Mouse (Mus musculus) megakaryocyte, adult 5-6 weeks (primary cell): ENCODE results near the gene Gm20388. TPM values are rescaled to one million over a fixed set of nuclear protein-coding genes. Genes with fewer than 3 reads are reported as not detected.

Experiments used
- ATAC-seq: 2 replicates; pipeline ENCODE4 v1.8.0; 2016; ENCODE audit warnings: mild to moderate bottlenecking, inconsistent platforms; ENCODE audit not compliant: poor library complexity, severe bottlenecking
- total RNA-seq, 2 experiments: library from RNA; stranded (forward) in 1 of 2; stranded (reverse) in 1 of 2; fragments of 153-499, 151-499 nt in 1 of 2; fragments of 221-1000, 200-1000 nt in 1 of 2; gene quantifications; 2 replicates each; pipeline versions ENCODE4 v1.2.3 to v1.2.4; 2015 to 2017

The Gm20388 gene
- total RNA-seq, 2 experiments from 2014 or later = 7.6 to 15.5 TPM

DNA sequence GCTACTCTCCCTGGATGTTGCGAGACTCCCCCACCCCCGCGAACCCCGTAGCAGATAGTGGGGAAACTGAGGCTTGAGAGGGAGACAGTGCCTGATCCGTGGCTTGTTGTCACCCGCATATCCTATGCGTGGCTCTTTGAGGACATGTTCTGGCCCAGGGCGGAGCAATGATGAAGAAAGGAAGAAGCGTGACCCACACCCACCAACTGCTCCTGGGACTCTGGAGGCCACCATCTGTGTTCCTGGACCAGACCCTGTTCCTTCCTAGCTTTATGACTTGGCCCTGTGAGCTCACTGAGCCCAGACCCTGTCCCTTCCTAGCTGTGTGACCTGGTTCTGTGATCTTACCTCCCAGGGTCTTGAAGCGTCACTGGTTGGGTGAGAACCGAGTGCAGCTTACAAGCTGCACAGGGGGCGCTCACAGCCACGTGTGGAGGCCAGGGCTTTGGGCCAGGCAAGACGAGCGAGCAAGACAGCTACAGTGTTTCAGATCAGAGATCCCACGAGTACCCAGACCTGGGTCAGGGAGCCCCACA is 366.3 kb downstream of the Gm20388 start:
- peak; percentile 9; the same call in 1 of the 2 replicates for ATAC-seq

DNA sequence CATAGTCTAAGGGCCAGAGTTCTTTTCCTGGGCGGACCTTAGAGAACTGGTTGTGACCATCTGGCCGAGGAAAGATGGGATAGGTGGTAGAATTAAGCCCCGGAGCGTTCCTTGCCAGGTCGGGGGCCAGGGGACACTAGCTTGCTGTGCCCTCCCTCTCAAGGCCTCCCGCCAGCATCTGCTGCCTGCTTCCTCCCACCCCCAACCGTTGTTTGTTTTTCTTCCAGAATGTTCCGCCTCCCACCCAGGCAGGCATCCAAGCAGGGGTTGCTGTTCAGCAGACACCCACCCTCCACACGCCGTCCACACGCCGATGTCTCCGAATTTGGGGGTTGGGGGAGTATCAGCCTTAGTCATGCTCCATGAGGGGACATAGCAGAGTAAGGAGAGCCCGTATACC is 367.4 kb downstream of the Gm20388 start:
- no peak for ATAC-seq

- ATAC-seq = no peak
These were observed 368.8 kb downstream of the Gm20388 start for GRCm38 (mm10) chr8:120279418-120279817.

DNA sequence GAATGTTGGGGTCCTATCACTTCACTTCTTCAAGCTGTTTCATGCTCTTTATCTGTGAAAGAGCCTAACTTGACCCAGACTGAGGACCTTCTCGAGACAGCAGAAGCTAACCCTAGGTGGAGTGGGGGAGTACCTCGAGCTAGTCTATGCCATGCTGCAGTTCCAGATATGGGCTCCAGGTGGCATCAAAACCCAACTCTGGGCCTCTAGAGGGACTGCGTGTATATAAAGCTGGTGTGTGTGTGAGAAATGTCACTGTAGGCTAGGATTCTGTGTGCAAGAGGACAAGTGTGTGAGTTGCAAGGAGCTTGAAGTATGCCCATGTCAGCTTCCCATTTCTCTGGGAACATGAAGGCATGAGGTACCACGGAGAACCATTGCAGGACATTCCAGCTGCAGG is 370.8 kb downstream of the Gm20388 start:
- ATAC-seq = peak; percentile 53; the same call in 1 of the 2 replicates

- ATAC-seq = no peak
These were observed 371.8 kb downstream of the Gm20388 start for GRCm38 (mm10) chr8:120282465-120282864.

DNA sequence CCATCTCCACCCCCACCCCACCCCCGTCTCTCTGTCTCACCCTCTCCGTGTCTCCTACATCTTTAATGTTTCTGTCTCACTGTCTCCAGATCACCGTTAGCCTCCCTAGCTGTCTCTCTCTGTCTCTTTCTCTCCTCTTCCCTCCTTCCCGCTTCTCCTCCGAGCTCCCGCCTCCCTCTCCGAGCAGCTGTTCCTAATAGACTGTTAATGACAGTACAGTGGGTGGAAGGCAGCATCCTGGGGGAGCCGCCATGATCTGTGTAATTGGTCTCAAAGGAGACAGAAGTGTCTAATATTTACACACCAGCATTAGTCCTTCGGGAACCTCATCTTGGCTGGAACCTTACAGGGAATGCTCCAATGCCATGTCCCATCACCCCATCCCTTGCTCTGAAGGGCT is 373.6 kb downstream of the Gm20388 start:
- ATAC-seq = no peak

DNA sequence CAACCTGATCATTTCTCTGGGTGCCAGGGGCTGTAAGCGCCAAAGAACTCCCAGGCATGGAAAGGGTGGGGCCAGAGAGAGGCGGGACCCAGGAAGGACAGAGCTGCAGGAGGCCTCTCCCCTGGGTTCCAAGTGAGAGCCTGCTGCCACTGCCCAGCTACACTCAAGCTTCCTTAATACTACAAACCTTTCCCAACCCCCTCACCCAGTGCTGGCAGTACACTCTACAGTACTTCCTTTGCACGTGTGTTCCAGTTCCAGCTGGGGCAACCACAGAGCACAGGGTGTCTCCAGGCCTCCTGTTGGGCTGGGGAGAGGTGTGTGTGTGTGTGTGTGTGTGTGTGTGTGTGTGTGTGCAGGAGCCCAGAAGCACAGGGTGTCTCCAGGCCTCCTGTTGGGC is 374.4 kb downstream of the Gm20388 start:
- peak; percentile 39; the same call in 1 of the 2 replicates for ATAC-seq

DNA sequence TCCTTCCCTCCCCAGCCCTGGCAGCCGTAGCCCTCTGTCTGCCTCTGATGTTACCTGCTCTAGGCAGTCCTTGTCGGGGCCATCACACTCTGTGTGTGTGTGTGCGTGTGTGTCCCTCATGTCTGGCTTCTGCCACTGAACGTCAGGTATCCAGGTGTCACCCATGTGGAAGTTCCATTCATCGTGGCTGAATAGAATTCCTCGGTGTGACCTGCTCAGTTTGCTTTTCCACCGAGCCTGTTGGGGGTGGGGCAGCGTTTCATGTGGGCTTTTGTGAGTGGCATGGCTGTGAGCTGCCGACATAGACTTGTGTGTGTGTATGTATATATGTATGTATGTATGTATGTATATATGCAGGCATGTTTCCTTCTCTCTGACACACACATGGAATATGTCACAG is 375.2 kb downstream of the Gm20388 start:
- ATAC-seq = no peak

GRCm38 (mm10) chr8:120288122-120288908 is 377.7 kb downstream of the Gm20388 start:
- peak; percentile 62 for ATAC-seq

GRCm38 (mm10) chr8:120289191-120289590 is 378.6 kb downstream of the Gm20388 start:
- no peak for ATAC-seq

DNA sequence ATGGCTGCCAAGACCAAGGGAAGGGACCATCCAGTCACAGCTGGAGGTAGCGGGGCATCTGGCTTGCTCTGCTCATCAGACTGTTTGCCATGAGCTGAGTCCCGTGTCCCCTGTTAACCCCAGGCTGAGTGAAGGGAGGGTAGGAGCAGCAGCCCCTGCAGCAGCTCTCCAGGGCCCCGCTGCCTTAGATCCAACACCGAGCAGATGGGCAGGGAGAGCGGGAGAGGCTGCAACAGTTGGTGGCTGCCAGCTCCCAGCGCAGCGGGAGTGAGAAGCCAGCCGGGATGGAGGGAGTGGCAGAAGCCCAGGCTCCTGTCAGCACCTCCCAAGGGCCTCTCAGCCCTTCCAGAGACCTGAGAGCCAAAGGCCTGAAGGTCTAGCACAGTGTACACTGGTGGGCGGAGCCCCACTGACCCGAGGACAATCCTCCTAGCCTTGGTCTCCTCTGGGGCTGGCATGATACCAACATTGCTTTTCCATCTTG is 379.1 kb downstream of the Gm20388 start:
- ATAC-seq = no peak

DNA sequence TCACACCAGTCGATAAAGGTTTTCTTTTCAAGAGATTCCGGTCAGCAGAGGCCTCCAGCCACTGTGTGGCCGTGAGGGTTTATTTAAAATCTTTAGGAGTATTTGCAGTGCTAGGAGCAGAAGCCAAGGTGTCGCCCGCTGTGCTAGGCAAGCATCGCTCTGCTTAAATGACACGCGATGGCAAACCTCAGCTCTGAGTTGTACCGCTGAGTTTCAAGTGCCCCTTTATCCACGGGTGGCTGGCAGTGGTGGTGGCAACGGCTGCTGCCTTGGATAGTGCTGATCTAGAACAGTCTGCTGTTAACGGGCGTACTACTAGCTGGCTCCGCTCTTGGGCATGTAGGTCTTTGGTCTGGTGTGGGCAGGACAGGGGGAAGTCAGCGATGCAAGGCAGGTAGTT is 380.0 kb downstream of the Gm20388 start:
- ATAC-seq = no peak

DNA sequence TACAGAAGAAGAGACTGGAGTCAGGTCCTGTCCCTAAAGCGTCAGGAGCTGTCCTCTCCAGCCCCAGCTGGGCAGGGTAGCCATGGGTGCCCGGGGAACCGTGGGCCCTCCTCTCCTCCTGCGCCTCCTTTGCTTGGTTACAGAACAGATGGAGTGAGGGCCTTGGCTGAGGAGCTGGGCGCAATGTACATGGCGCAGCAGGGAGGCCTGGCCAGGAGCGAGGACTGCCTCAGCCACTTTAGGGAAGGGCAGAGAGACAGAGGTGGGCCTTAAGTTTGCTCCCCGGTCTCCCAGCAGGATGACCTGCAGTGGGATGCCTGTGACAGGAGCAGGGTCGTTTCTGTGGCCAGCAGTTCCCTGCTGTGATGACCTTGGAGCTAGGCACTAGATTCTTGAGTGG is 381.0 kb downstream of the Gm20388 start:
- ATAC-seq = no peak

DNA sequence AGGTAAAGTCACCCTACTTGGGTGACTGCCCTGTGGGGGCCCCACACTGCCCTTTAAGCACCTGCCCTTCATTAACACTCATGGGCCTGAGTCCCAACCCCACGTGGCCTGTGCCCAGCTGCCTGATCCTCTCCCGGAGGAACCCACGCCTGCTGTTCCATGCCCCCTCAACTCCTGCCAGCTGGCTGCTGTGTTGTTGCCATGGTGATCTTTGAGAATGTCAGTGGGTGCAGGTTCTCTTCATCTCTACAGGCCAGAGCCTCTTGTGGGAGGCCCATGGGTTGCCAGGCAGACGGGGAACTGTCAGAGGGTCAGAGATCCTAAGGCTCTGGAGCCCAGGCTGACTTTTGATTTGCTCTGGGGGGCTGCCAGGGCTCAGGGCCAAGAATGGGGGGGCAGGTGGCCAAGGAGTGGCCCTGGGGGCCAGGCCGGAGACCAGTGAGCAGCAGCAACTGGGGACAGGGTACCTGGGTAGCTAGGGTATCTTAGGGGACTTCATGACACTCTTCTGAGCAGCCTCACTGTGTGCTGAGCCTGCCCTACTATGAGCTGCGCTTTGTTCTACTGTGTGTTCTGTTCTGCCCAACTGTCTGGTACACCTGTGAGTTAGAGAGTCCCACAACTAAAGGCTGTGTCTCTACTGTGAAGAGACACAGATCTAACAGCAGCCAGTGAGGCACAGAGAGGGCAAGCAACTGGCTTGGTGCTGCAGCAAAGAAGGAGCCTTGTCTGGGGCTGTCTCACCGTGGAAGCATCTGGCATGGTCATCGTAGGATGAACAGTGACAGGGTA is 381.9 kb downstream of the Gm20388 start:
- ATAC-seq = no peak

- peak; percentile 57 for ATAC-seq
These were observed 383.0 kb downstream of the Gm20388 start for GRCm38 (mm10) chr8:120293421-120294357.

GRCm38 (mm10) chr8:120294982-120295870 is 384.6 kb downstream of the Gm20388 start:
- no peak for ATAC-seq

DNA sequence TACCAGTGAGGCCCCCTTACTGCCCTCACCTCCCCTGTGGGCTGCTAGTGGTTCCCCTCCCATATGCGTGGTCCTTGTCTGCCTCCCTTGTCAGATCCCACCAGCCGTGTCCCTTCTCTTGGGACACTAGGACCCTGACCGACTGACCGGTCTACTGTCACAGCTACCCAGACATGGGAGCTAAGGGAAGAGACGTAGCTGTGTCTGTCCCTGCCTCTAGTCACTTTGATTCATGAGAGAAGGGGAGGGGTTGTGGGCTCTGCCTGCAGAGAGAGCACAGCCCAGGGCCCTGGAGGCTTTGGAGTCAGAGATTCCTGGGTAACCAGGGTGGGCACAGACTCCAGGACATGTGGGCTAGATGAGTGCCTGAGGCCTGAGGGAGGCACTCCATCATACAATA is 386.4 kb downstream of the Gm20388 start:
- no peak for ATAC-seq

DNA sequence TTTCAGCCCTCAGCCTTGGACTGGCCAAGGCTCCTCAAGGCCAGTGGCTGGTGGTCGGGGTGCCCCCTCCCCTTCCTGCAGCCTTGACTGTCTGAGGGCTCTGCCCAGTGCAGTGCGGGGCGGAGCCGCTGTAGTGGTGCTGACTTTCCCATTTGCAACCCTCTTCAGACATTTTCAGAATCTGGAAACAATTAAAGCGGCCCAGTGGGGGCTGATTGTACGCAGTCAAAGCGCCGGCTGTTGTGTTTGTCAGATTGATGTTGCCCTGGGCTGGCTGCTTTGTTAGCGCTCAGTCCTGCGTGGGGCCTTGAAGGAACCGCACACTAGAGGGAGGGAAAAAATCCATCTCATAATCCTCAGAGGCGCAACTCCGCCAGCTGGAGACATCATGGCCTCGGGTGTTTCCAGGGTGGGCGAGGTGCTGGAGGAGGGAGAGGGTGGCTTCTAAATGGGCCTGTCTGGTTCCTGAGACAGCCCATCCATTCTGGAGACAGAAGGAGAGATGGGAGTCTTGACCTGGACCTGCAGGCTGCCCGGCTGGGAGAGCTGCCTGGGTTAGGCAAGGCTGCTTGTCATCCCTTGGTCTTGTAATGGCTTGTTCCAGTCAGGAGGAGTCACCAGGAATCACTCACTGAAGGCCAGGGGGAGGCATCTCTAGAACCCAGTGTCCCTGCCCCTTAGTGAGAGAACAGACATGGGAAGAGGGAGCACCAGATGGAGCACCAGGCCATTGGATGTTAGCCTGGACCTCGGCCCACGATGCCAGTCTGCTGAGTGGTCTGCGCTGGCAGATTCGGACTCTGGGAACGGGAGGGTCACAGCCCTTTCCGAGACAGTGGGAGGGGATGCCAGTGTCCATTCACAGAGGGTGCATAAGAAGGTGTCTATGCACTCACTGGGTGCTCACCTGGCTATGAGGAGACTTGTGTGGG is 388.2 kb downstream of the Gm20388 start:
- no peak for ATAC-seq
